Mouse (Mus musculus): ENCODE data around the gene Fbxo45. TPM values are rescaled to one million over a fixed set of nuclear protein-coding genes. Genes with fewer than 3 reads are reported as not detected.
"Not testable (repeated sequence)": the region's sequence is repeated elsewhere in the genome, so short reads cannot be mapped to it uniquely, and the experiment has no call there.

The Fbxo45 gene
- polyA plus RNA-seq (2015; fragmentation: Nextera tagmentation; extraction: Ambion mirVana), result 5.5 and 5.6 TPM in 2 replicates

DNA sequence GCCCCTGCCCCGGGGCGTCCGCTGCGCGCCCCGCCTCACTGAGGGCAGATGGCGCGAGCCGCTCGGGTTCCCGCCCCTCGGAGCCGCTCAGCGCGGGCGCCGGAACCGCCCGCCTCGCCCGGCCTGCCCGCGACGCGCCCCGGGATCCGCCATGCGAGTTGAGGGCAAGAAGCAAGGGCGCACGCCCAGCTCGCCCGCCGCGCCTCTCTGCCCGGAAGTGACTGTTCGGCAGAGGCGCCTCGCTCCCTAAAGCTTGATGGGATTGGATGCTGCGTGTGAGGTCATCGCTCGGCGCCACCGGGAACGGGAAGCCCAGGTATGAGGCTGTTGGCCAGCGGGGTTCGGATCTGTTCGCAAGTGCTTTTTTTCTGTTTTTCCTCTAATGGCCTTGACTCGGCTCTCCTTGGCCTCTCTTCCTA, at the start of gene Fbxo45, which contains the start of gene Wdr53:
Gene Fbxo45, minus strand, starts transcription at position 207 of the 419 bp plus-strand sequence.
Gene Wdr53, plus strand, starts transcription at position 276 of the 419 bp plus-strand sequence.
- H3K9me3 ChIP-seq (replicated peaks), result no peaks in the 10 kb centered on the region
- peak; percentile 97 for ATAC-seq (ENCODE audit: low read depth)
- DNase-seq, result peak; percentile 97
- H3K4me1 ChIP-seq (replicated peaks), result peaks cover 42% of the 10 kb centered on the region
- peak within 1 kb of the TSS; percentile 97 for H3K27ac ChIP-seq
- H3K4me3 ChIP-seq (replicated peaks), result peak within 1 kb of the TSS; percentile 95
- H3K4me2 ChIP-seq, result peak within 1 kb of the TSS; percentile 89
- WGBS (ENCODE audit: insufficient replicate concordance), result under 1% methylated on average over 48 of the region's 48 CpGs
- peaks cover 4% of the 10 kb centered on the region for H3K36me3 ChIP-seq
- no peaks in the 10 kb centered on the region for H3K27me3 ChIP-seq
- peak within 1 kb of the TSS; percentile 97 for H3K9ac ChIP-seq

DNA sequence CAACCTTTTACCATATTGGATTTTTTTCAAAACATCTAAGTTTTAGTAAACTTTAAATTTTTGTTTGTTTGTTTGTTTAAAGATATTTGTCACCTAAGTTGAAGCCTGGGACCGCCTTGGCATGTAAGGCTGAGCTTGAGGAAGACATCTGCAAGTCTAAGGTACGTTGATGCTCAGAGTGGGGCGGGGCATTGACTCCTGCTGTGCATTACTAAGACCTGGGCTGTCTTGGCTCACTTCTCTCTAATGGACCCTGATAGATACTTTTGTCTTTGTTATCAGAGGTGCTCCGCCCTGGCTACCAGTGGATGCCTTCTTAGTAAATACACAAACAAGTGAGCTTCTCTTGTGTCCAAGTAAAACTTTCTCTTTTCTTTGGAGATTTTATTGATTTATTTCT, 44.9 kb upstream of the Fbxo45 start:
- WGBS (ENCODE audit: insufficient replicate concordance), result 83% methylated on average over 4 of the region's 4 CpGs
- Histone ChIP-seq H3K9ac (no peak overlapping the region), H3K4me2 (no peak overlapping the region), H3K27ac (no peak overlapping the region), H3K4me1 (replicated peaks) (no peaks in the 10 kb centered on the region), H3K9me3 (replicated peaks) (no peaks in the 10 kb centered on the region), H3K36me3 (peaks cover 61% of the 10 kb centered on the region), H3K27me3 (no peaks in the 10 kb centered on the region), H3K4me3 (replicated peaks) (no peak overlapping the region)
- DNase-seq, result no peak
- ATAC-seq (ENCODE audit: low read depth), result no peak

GRCm38 (mm10) chr16:32282608-32283007, 35.6 kb upstream of the Fbxo45 start:
- DNase-seq (no peak), ATAC-seq (ENCODE audit: low read depth) (no peak)
- Histone ChIP-seq H3K4me2 (no peak overlapping the region), H3K4me1 (replicated peaks) (peaks cover 46% of the 10 kb centered on the region), H3K36me3 (peaks cover 69% of the 10 kb centered on the region), H3K4me3 (replicated peaks) (no peak overlapping the region), H3K9me3 (replicated peaks) (peaks cover 3% of the 10 kb centered on the region; the same call in 1 of the 2 replicates), H3K9ac (no peak overlapping the region), H3K27ac (no peak overlapping the region), H3K27me3 (no peaks in the 10 kb centered on the region)

DNA sequence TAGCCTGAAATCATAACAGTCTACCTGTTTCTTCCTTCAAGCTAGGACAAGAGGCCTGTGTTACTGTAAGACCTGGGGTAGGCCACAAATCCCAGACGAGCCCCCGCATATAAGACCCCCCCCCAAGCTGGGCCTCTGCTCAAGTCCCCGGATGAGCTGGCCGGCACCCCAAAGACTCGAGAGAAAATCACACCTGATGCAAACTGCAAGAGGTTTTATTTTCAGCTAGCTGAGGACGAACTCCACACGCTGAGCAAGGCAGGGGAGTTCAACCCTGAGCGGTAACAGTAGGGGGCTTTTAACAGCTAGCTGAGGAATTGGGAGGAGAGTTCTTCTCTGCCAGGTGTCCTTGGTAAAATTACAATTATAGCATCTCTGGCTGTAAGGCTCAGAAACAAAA, 33.3 kb upstream of the Fbxo45 start:
- Histone ChIP-seq H3K27ac (no peak overlapping the region), H3K9ac (peak overlapping the region; percentile 37; the same call in 1 of the 2 replicates), H3K4me3 (replicated peaks) (peak overlapping the region; percentile 77), H3K27me3 (no peaks in the 10 kb centered on the region), H3K4me1 (replicated peaks) (peaks cover 54% of the 10 kb centered on the region), H3K36me3 (peaks cover 45% of the 10 kb centered on the region), H3K4me2 (peak overlapping the region; percentile 83), H3K9me3 (replicated peaks) (peaks cover 3% of the 10 kb centered on the region; the same call in 1 of the 2 replicates)
- 91% methylated on average over 8 of the region's 8 CpGs for WGBS (ENCODE audit: insufficient replicate concordance)
- DNase-seq (no peak), ATAC-seq (ENCODE audit: low read depth) (no peak)

DNA sequence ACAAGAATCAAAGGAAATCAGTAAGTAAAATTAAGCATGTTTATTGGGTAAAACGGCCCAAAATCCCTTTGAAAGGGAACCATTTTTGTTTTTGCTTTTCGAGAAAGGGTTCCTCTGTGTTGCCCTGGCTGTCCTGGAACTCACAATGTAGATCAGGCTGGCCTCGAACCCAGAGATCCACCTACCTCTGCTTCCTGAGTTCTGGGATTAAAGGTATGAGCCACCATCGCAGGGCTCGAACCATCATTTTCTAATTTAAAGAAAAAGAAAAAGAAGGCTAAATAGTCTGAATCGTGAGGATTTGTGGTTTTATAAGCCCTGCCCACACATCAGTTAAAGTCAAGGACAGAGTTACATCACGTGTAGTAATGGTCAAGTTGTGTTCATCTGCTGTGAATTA, 31.4 kb upstream of the Fbxo45 start:
- ATAC-seq (ENCODE audit: low read depth) (no peak), DNase-seq (peak; percentile 4)
- H3K9ac ChIP-seq, result peak overlapping the region; percentile 89
- H3K27ac ChIP-seq, result peak overlapping the region; percentile 96
- WGBS (ENCODE audit: insufficient replicate concordance), result 20% methylated on average over 7 of the region's 7 CpGs
- peak overlapping the region; percentile 83 for H3K4me2 ChIP-seq
- H3K4me1 ChIP-seq (replicated peaks), result peaks cover 48% of the 10 kb centered on the region
- H3K9me3 ChIP-seq (replicated peaks), result peaks cover 3% of the 10 kb centered on the region; the same call in 1 of the 2 replicates
- H3K27me3 ChIP-seq, result no peaks in the 10 kb centered on the region
- peaks cover 27% of the 10 kb centered on the region for H3K36me3 ChIP-seq
- H3K4me3 ChIP-seq (replicated peaks), result peak overlapping the region; percentile 77

DNA sequence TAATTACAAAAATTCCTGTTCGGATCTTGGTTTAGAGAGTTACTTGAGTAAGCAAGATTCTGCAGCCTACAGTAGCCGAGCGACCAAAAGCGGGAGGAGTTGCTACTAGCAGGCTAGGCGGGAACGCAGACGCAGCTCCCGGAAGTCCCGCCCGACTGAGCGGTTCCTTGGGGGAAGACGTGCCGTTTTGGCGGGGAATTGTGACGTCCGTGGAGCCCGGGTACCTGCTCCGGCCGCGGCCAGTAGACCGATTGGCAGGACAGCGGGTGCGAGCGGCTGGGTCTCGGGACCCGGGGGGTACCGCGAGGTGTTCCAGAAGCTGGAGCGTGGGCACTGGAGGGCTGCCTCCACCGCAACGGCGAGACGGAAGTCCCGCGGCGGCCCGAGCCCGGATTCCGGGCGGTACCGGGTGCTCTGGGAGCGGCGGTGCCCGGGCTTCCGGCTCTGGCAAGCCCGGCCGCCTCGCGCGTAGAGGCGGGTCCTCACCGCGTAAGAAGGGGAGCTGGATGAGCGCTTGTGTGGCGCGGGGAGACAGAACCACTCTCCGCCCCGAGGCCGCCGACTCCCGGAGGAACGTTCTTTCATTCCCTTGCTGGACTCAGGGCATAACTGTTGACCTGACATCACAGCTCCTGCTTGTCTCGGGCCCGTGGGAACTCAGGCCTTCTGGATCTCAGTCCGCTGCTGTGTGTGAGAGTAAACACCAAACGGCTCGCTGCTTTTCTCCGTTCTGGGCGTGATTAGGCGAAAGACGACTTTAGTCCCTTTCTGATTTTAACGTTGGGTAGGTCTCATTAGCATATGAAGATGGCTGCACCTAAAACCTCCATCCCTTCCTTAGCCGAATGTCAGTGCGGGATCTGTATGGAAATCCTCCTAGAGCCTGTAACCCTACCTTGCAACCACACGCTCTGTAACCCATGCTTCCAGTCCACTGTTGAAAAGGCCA, 30.6 kb upstream of the Fbxo45 start, which contains the start of gene Rnf168:
Gene Rnf168, plus strand, starts transcription at position 152 of the 949 bp plus-strand sequence.
- Histone ChIP-seq H3K9ac (peak within 1 kb of the TSS; percentile 89), H3K27ac (peak within 1 kb of the TSS; percentile 96), H3K9me3 (replicated peaks) (peaks cover 3% of the 10 kb centered on the region; the same call in 1 of the 2 replicates), H3K4me2 (peak within 1 kb of the TSS; percentile 83), H3K4me3 (replicated peaks) (peak within 1 kb of the TSS; percentile 77), H3K36me3 (peaks cover 19% of the 10 kb centered on the region), H3K4me1 (replicated peaks) (peaks cover 43% of the 10 kb centered on the region), H3K27me3 (no peaks in the 10 kb centered on the region)
- DNase-seq, result peak; percentile 88
- WGBS (ENCODE audit: insufficient replicate concordance), result under 1% methylated on average over 75 of the region's 75 CpGs
- ATAC-seq (ENCODE audit: low read depth), result peak; percentile 94

DNA sequence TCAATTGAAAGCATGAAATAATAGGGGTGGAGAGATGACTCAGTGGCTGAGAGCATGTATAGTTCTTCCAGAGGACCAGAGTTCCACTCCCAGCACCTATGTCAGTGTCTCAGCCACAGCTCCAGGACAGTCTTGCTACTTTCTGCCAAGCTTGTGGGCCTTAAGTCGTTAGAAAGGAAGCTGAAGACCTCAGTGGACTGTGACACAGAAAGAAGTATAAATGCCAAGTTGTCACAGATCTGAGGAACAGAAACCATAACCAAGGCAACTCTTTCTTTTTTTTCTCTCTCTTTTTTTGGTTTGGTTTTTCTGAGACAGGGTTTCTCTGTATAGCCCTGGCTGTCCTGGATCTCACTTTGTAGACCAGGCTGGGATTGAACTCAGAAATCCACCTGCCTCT, 28.9 kb upstream of the Fbxo45 start:
- H3K4me2 ChIP-seq, result no peak overlapping the region
- ATAC-seq (ENCODE audit: low read depth) (no peak), DNase-seq (no peak)
- peaks cover 32% of the 10 kb centered on the region for H3K4me1 ChIP-seq (replicated peaks)
- H3K4me3 ChIP-seq (replicated peaks), result no peak overlapping the region
- WGBS (ENCODE audit: insufficient replicate concordance), result 49% methylated on average over 1 of the region's 1 CpGs
- H3K27me3 ChIP-seq, result no peaks in the 10 kb centered on the region
- H3K36me3 ChIP-seq, result peaks cover 12% of the 10 kb centered on the region
- no peak overlapping the region for H3K27ac ChIP-seq
- H3K9ac ChIP-seq, result no peak overlapping the region
- H3K9me3 ChIP-seq (replicated peaks), result peaks cover 3% of the 10 kb centered on the region; the same call in 1 of the 2 replicates

- no peak overlapping the region for H3K4me2 ChIP-seq
- no peak overlapping the region for H3K4me3 ChIP-seq (replicated peaks)
- WGBS (ENCODE audit: insufficient replicate concordance), result 67% methylated on average over 6 of the region's 6 CpGs
- H3K27ac ChIP-seq, result no peak overlapping the region
- peaks cover 5% of the 10 kb centered on the region for H3K36me3 ChIP-seq
- no peak for ATAC-seq (ENCODE audit: low read depth)
- DNase-seq, result no peak
- no peaks in the 10 kb centered on the region for H3K27me3 ChIP-seq
- H3K9me3 ChIP-seq (replicated peaks), result 0 out of 2 replicates have a peak, but pooled peaks cover under 1% of the 10 kb centered on the region
- H3K4me1 ChIP-seq (replicated peaks), result peaks cover 24% of the 10 kb centered on the region
- no peak overlapping the region for H3K9ac ChIP-seq
Measured at GRCm38 (mm10) chr16:32275041-32275440, 28.1 kb upstream of the Fbxo45 start.

DNA sequence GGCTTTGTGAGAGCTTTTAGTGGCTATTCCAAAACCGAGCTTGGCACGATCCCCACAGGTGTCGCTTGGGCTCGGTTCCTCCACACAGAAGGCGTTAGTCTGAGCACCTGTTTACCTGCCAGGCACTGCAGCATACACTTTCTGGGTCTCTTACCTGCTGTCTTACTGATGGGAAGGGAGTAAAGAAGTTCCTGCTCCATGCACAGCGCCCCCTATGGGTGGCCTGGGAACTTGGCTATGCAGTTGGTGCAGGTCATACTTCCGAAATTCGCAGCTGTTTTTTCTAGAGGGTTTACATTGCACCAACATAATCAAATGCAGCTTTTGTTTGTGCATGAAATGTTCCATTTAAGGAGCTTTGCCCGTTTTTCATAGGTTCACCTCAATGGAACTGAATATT, 26.4 kb upstream of the Fbxo45 start:
- Histone ChIP-seq H3K9me3 (replicated peaks) (no peaks in the 10 kb centered on the region), H3K27ac (no peak overlapping the region), H3K4me3 (replicated peaks) (no peak overlapping the region), H3K27me3 (no peaks in the 10 kb centered on the region), H3K36me3 (no peaks in the 10 kb centered on the region), H3K9ac (no peak overlapping the region), H3K4me2 (no peak overlapping the region), H3K4me1 (replicated peaks) (peaks cover 9% of the 10 kb centered on the region)
- peak; percentile 7 for DNase-seq
- WGBS (ENCODE audit: insufficient replicate concordance), result 62% methylated on average over 9 of the region's 9 CpGs
- no peak for ATAC-seq (ENCODE audit: low read depth)

- Histone ChIP-seq H3K4me2 (no peak within 1 kb of the TSS), H3K4me3 (replicated peaks) (no peak within 1 kb of the TSS), H3K27me3 (no peaks in the 10 kb centered on the region), H3K9me3 (replicated peaks) (no peaks in the 10 kb centered on the region), H3K4me1 (replicated peaks) (peaks cover 2% of the 10 kb centered on the region), H3K9ac (no peak within 1 kb of the TSS), H3K27ac (no peak within 1 kb of the TSS), H3K36me3 (no peaks in the 10 kb centered on the region)
- WGBS (ENCODE audit: insufficient replicate concordance), result 72% methylated on average over 11 of the region's 11 CpGs
- no peak for ATAC-seq (ENCODE audit: low read depth)
- DNase-seq, result no peak
Measured at GRCm38 (mm10) chr16:32271291-32271690, 24.3 kb upstream of the Fbxo45 start, which contains the start of gene Smco1. Gene Smco1, plus strand, starts transcription at chr16:32271468.

DNA sequence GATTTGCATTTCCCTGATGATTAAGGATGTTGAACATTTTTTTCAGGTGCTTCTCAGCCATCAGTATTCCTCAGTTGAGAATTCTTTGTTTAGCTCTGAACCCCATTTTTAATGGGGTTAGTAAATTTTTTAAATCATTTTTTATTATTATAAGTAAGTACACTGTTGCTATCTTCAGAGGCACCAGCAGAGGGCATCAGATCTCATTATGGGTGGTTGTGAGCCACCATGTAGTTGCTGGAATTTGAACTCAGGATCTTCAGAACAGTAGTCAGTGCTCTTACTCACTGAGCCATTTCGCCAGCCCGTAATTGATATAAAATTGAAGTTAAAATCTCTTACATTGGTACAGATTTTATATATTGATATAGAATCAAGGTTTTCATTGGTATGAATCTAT, 17.3 kb upstream of the Fbxo45 start:
- not testable (repeated sequence) for H3K27me3 ChIP-seq; H3K9ac ChIP-seq; H3K9me3 ChIP-seq (replicated peaks); H3K36me3 ChIP-seq; H3K4me1 ChIP-seq (replicated peaks); H3K27ac ChIP-seq; H3K4me2 ChIP-seq; ATAC-seq (ENCODE audit: low read depth); H3K4me3 ChIP-seq (replicated peaks)
- peak; percentile 19 for DNase-seq
- 67% methylated on average over 2 of the region's 2 CpGs for WGBS (ENCODE audit: insufficient replicate concordance)
